Mouse (Mus musculus) intestine, postnatal 0 days (tissue): ENCODE measurements at regions not wholly inside any gene's neighbourhood (a gene's known extent, or its start where the extent isn't known, plus 50 kb on each side); places are given as distances from the start of the nearest gene placed in this dataset.

Experiments
- ATAC-seq: fragments of 200-750 bp; cut with Nextera tagmentation; 2 replicates; pipeline ENCODE4 v1.8.0; 2017; ENCODE audit warnings: mild to moderate bottlenecking, moderate TSS enrichment, moderate library complexity
- H3K27ac ChIP-seq: fragments of 300-500 bp; sonication (generic); 2 replicates; pipeline ENCODE4 v1.5.1; 2014; ENCODE audit warnings: mild to moderate bottlenecking, low read depth, low read length, moderate library complexity
- H3K27me3 ChIP-seq: fragments of 300-500 bp; sonication (generic); replicated peaks from 2 replicates; pipeline ENCODE4 v1.6.1; 2014; ENCODE audit warnings: low read length, mixed read lengths; ENCODE audit not compliant: control insufficient read depth, insufficient read depth
- H3K36me3 ChIP-seq: fragments of 300-500 bp; sonication (generic); 2 replicates; pipeline ENCODE4 v1.6.1; 2014; ENCODE audit warnings: mild to moderate bottlenecking, moderate library complexity; ENCODE audit not compliant: control insufficient read depth, insufficient read depth
- H3K4me1 ChIP-seq: fragments of 300-500 bp; sonication (generic); replicated peaks from 2 replicates; pipeline ENCODE4 v1.6.1; 2014; ENCODE audit warnings: antibody characterized with exemption, low read length, mixed read lengths; ENCODE audit not compliant: control insufficient read depth, insufficient read depth
- H3K4me2 ChIP-seq: fragments of 300-500 bp; sonication (generic); replicated peaks from 2 replicates; pipeline ENCODE4 v1.6.1; 2014; ENCODE audit warnings: low read depth, mild to moderate bottlenecking, moderate library complexity
- H3K4me3 ChIP-seq: fragments of 300-500 bp; sonication (generic); 2 replicates; pipeline ENCODE4 v1.5.1; 2014; ENCODE audit warnings: low read depth, low read length
- H3K9ac ChIP-seq: fragments of 300-500 bp; sonication (generic); 2 replicates; pipeline ENCODE4 v1.6.1; 2014; ENCODE audit warnings: mild to moderate bottlenecking, low read depth, low read length
- H3K9me3 ChIP-seq: fragments of 300-500 bp; sonication (generic); 2 replicates; pipeline ENCODE4 v1.6.1; 2016; ENCODE audit warnings: mixed run types; ENCODE audit not compliant: control insufficient read depth
- CTCF ChIP-seq: sonication (generic); IDR thresholded peaks from 2 replicates; pipeline ENCODE4 v1.5.1; 2016; ENCODE audit warnings: low read depth, mild to moderate bottlenecking, control low read depth, antibody characterized with exemption, moderate library complexity
- WGBS: fragments of 180-500 bp; shearing (Covaris S2); extraction: QIAGEN DNeasy Blood & Tissue Kit; methylation state at CpG from one replicate; pipeline ENCODE4 v1.1.7; 2014; 5-methylcytosine and 5-hydroxymethylcytosine counted together

DNA sequence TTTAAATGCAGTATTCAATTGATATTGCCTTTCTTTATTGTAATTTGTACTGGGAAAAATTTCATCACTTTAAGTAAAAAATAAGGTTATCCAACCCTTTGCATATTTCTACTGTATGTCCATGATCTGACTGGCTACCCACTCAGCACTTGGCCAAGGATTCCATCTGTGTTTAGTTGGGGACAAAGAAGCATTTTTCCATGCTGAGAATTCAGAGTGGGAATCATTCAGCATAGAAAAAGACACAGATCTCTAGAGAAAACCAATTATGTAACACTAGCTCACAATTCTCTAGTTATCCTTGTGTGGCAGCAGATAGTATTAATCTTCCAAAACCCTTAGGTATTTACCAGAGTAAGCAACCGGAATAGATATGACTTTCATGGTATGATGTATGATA is 213.5 kb upstream of the Ctso start:
- no peaks in the 10 kb centered on the region for H3K36me3 ChIP-seq
- no peak for ATAC-seq
- H3K4me3 ChIP-seq: no peak overlapping the region
- H3K9ac ChIP-seq: no peak overlapping the region
- no peaks in the 10 kb centered on the region for H3K27me3 ChIP-seq
- no peaks in the 10 kb centered on the region for H3K4me1 ChIP-seq
- WGBS: 87% methylated on average over 1 of the region's 1 CpGs
- H3K4me2 ChIP-seq: no peak overlapping the region
- TF ChIP-seq CTCF: no peak
- H3K9me3 ChIP-seq: no peaks in the 10 kb centered on the region
- H3K27ac ChIP-seq: no peak overlapping the region

DNA sequence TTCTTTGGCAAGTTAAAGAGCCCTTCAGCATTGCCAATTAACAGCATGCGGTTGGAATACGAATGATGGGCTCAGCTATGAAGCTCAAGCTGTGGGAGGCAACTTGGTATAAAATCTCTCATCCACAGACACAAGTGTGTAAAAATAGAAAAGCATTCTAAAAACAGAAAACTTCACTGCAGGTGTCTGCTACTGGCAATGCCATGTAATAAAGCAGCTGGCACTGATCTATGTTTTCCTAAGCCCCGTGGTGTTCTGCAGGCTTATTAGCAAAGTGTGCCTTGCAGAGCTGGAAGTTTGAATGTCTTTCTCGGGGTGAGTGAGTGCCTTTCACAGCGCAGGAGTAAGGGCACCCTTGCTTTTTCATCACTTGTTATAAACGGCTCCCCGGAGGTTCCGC is 196.9 kb upstream of the Ctso start:
- Histone ChIP-seq H3K4me3 (no peak overlapping the region), H3K27me3 (no peaks in the 10 kb centered on the region), H3K4me2 (no peak overlapping the region), H3K27ac (no peak overlapping the region), H3K9ac (no peak overlapping the region), H3K36me3 (no peaks in the 10 kb centered on the region), H3K9me3 (no peaks in the 10 kb centered on the region), H3K4me1 (no peaks in the 10 kb centered on the region)
- ATAC-seq: no peak
- 56% methylated on average over 8 of the region's 8 CpGs for WGBS
- TF ChIP-seq CTCF: no peak

DNA sequence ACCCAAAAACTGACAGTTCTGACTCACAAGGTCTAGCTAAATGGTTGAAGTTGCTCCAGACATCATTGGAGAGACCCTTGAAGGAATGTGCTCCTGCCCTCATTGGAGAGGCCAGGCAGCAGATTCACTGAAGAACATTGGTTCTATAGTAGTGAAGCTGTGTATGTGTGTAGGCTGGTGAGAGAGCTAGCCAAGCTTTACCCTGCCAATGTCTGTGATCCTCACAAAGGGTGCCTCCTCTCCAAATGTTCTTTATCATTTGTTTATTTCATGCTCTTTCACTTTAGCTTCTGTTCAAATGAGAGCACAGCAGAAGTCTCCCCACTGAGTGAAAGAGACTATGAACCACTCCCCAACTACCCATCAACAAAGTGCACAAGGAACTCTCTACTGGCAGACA is 195.6 kb upstream of the Ctso start:
- Histone ChIP-seq H3K4me1 (no peaks in the 10 kb centered on the region), H3K9ac (no peak overlapping the region), H3K27me3 (no peaks in the 10 kb centered on the region), H3K36me3 (no peaks in the 10 kb centered on the region), H3K27ac (no peak overlapping the region), H3K4me2 (no peak overlapping the region), H3K4me3 (no peak overlapping the region), H3K9me3 (no peaks in the 10 kb centered on the region)
- no peak for TF ChIP-seq CTCF
- ATAC-seq: no peak

DNA sequence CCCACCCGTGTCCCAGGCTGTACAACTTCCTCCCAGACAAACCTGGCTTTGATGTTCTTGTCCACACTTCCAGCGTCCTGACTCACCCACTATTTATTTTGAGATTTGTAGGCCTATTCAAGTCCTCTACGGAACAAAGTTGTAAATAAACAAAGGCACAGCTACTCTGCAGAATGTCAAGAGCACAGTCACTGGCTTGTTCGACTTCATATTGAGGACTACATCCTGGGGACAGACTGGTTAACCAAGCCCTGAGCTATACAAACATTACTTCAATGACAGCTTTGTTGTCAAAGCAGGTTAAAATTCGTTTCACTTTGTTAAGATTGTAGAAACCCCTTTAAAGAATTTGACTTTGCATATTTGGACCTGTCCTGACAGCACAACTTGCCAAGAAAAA is 190.3 kb upstream of the Ctso start:
- H3K4me2 ChIP-seq: no peak overlapping the region
- H3K9me3 ChIP-seq: no peaks in the 10 kb centered on the region
- H3K27ac ChIP-seq: no peak overlapping the region
- 15% methylated on average over 5 of the region's 5 CpGs for WGBS
- no peak for TF ChIP-seq CTCF
- no peak overlapping the region for H3K4me3 ChIP-seq
- no peak overlapping the region for H3K9ac ChIP-seq
- no peaks in the 10 kb centered on the region for H3K27me3 ChIP-seq
- ATAC-seq: no peak
- H3K36me3 ChIP-seq: no peaks in the 10 kb centered on the region
- no peaks in the 10 kb centered on the region for H3K4me1 ChIP-seq

DNA sequence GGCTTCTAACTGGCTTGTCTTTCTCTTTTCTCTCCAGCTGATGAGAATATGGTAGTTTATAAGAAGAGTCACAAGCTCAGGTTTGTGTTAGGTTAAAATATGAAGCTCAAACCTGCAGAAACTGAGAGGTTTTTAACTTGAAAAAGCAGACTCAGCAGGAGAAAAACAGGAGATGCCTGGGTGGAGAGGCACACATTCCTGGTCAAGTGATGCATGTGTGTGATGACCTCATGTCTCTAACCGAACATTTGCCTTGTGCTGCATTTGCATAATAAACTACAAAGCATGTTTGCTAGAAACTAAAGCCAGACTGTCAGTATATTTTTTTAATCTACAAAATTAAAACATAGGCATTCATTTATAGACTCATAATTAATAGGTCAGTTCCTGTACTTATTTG is 182.2 kb upstream of the Ctso start:
- H3K27me3 ChIP-seq: no peaks in the 10 kb centered on the region
- no peaks in the 10 kb centered on the region for H3K9me3 ChIP-seq
- no peak for ATAC-seq
- H3K36me3 ChIP-seq: no peaks in the 10 kb centered on the region
- no peak for TF ChIP-seq CTCF
- H3K4me1 ChIP-seq: no peaks in the 10 kb centered on the region
- H3K4me3 ChIP-seq: no peak overlapping the region
- 56% methylated on average over 1 of the region's 1 CpGs for WGBS
- H3K9ac ChIP-seq: no peak overlapping the region
- H3K4me2 ChIP-seq: no peak overlapping the region
- no peak overlapping the region for H3K27ac ChIP-seq

DNA sequence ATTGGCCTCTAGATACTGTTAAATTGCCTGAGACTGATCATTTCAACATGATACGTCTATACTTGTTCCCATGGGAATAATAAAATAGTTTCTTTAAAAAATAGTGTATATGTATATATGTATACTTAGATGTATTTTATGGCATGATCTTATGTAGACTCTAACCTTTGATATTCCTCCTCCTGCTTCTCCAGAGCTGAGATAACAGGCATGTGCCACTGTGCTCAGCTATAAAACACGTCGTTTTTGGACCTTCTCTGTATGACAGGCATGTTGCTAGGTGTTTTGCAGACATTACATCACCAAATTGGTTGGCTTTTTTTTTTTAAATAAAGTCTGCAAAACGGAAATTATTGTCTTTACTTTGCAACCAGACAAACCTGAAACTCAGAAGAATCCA is 179.4 kb upstream of the Ctso start:
- no peak for ATAC-seq
- Histone ChIP-seq H3K9ac (no peak overlapping the region), H3K36me3 (no peaks in the 10 kb centered on the region), H3K4me1 (no peaks in the 10 kb centered on the region), H3K27me3 (no peaks in the 10 kb centered on the region), H3K9me3 (no peaks in the 10 kb centered on the region), H3K27ac (no peak overlapping the region), H3K4me3 (no peak overlapping the region), H3K4me2 (no peak overlapping the region)
- WGBS: 49% methylated on average over 4 of the region's 4 CpGs
- TF ChIP-seq CTCF: no peak

DNA sequence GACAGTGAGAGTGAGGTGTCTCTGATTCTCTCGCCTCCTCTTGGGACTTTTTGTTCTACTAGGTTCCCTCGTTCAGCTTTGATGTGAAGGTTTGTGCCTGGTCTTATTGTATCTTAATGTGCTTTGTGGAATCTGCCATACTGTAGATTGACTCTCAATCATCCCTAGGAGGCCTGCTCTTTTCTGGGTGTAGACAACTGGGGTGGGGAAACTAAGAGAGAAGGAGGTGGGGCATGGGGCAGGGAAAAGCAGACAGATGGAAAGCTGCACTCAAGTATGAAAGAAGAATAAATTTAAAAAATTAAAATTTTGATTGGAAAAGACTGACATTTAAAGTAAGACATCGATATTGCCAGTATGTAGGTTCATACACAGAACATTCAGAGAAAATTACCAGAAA is 172.0 kb upstream of the Ctso start:
- no peak for ATAC-seq
- H3K9ac ChIP-seq: no peak overlapping the region
- no peak overlapping the region for H3K4me3 ChIP-seq
- H3K36me3 ChIP-seq: no peaks in the 10 kb centered on the region
- TF ChIP-seq CTCF: no peak
- no peaks in the 10 kb centered on the region for H3K27me3 ChIP-seq
- no peak overlapping the region for H3K27ac ChIP-seq
- H3K9me3 ChIP-seq: no peaks in the 10 kb centered on the region
- H3K4me1 ChIP-seq: no peaks in the 10 kb centered on the region
- 91% methylated on average over 3 of the region's 3 CpGs for WGBS
- no peak overlapping the region for H3K4me2 ChIP-seq
